Mouse (Mus musculus): ENCODE results near the gene Hey2. TPM values are rescaled to one million over a fixed set of nuclear protein-coding genes. Genes with fewer than 3 reads are reported as not detected.
A peak's percentile ranks its signal among the peaks of the same experiment; 100 is the strongest.

The Hey2 gene
- 0.51 and 0.82 TPM in 2 replicates for polyA plus RNA-seq (2015; fragmentation: Nextera tagmentation; extraction: Ambion mirVana)

DNA sequence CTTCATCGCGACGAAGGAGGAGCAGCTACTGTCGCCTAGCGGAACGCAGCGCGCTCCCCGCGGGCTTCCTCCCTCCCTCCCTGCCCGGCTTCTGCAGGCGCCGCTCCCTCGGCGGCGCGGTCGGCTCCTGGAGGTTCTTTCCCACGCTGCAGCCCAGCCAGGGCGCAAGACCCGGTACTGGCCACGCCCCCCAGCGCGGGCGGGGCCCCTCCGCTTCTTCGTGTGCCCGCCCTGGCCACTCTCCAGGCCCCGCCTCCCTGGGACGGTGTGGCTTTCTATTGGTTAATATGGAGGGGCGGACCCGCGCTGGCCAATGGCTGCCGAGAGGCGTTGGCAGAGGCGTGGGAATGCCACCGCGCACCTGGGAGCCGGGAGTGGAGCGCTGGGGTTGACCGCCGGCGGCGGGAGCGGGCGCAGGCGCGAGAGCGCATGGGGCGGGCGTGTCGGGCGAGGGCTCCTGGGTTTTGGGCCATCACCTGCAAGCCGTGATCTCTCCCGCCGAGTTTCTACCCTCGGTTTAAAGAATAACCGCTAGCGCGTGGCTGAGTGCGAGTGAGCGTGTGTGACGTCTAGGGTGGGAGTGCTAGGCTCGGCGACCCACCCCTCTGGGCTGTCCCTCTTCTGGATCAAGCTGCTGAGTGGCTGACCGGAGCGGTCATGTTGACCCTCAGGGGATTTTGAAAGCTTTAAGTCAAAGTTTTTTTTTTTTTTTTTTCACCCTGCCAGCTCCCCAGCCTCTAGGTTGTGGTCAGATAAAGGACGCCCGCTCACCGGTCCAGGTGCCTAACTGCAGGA is at the start of gene Hey2:
Gene Hey2 (minus strand): TSS at position 159 of the 795 bp plus-strand sequence.
- peak; percentile 90 for DNase-seq (ENCODE audit: low spot score)

DNA sequence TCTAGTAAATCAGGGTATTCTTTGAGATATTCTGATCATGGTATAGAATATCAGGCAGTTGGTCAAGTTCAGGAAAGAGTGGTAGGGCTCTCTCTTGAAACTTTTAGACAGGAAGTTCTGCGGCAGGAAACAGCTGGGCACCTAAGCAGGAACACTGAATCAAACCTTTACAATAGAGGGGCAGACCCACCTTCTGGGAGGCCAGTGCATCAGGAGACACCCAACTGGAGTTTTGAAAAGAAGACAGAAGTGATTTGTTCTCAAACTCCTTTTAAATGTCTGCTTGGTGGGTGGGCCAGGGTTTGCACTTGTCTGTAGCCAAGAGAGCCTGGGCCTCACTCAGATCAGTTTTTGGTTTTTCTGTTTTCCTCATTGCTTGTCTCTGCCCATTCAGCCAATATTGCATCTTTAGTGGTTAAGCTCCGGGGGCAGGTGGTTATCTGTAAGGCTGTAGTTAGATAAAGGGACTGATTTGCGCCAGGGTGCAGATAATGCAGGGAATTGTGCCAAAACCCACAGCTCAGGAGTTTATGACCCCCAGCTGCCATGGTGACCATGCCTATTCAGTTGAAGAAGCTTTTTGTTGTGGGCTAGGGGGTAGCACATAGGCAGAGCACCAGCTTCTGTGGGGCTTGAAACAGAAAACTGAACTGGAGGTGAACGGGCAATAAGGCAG is 40.6 kb upstream of the Hey2 start:
- peak; percentile 1 for DNase-seq (ENCODE audit: low spot score)

DNA sequence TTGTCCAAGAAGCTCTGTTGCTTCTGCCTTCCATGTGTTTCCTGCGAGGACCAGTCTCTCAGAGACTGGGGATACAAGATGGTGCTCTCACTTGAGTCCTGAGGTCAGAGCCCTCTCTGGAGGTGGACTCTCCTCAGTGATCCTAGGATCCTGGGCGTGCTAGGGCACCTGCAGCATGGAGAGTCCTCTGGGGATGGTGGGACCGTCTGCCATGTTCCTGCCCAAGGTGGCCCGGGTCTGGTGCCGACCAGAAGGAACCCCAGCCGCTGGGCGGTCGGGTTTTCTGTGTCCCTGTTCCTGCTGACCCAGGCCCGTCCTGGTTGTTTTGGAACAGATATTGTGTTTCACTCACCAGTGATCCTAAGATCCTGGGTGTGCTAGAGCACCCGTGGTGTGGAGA is 38.5 kb upstream of the Hey2 start:
- no peak for DNase-seq (ENCODE audit: low spot score)

DNA sequence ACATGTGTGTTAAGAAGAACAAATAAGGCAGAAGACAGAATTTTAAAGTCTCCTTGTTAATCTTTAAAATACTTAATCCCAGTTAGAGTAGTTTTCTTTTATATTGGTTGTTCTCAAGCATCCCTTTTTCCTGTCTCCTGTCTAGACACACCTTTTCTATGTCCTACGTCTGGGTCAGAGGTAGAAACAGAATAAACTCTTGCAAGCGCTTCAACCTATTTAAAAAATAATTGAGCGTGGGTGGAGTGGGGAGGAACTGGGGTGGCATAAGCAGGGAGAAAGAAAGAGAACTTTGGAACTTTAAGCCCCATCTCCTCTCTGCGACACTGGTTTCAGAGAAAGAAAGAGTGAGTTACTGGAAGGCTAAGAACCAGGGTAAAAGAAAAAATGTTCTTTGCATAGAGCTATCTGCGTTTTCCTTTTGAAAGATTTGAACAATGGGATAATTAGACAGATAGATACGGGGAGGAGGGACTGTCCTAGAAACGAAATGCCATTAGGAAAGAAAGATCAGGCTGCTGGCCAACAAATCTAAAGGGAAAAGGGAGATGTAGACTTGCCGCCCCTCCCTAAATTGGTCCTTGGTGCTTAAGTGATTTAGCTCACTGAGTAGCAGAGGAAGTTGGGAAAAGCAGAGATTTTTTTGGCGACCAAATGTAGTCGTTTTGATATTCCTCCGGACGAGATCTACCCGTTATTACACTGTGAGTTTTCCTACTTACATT is 2.7 kb upstream of the Hey2 start:
- DNase-seq (ENCODE audit: low spot score) = no peak

DNA sequence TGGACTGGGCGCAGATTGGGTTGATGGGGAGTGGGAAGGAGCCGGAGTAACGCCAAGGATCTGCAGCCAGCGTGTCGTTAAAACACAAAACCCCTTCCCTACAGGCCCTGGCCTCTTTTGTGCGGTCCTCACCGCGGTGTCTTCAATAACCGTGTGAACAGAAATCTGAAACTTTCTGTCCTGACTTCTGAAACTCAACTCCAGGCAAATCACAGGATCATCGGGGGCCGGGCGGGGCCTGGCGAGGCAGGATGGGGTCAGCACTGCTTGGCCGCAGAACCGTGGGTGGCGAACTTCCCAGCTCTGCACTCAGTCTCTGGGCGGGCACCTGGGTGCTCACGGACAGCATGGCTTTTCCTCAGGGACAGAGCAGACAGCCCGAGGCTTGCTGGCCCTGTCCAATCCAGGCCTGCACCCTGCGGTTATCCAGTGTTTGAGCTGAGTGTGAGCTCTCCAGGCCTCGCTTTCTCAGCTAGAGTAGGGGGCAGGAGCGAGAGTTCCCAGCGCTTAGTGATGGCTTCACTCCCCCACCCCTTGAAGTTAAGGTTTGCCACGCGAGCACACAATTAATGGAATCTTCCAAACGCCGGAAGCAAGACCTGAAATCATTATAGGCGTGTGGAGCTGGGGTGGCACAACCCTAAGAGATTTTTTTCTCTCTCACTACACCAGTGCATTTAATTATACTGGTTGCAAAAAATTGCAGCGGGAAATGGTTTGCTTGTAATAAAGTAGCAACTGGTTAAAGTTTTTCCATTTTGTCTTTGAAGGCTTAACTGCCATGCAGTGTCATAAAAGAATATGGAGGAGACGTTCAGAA is 1.8 kb upstream of the Hey2 start:
- no peak for DNase-seq (ENCODE audit: low spot score)

DNA sequence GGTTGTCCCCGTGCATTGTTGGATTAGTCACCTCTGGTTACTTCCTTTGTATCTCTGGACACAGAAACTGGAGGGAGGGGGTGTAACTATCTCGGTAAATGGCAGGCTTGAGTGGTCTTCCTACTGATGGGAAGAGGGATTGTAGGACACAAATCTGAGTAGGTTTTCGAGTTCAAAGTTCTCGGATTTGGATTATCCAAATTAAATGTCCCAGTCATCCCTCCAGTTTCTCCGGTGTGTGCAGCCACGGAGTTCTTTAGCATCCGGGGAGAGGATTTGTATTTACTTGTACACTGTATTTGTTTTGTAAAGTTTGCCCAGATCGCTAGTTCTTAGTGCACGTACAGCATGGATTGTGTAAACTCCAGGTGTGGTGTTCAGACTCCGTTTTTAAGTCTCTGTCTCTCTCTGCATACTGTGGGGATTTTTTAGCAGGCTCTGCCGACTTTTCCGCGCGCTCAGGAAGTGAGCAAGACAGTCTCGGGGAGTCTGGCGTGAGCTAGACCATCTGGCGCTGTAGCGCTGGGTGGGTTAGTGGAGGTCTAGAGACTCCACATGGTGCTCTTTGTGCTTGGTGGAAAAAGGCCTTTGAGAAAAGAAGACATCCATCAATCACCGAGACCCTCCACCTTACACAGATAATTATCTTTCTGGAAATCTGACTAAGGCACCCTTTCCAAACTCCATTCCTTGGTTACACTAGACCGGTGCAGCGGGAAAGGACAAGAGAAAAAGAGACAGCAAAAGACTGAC is 1.0 kb upstream of the Hey2 start:
- DNase-seq (ENCODE audit: low spot score) = no peak

DNA sequence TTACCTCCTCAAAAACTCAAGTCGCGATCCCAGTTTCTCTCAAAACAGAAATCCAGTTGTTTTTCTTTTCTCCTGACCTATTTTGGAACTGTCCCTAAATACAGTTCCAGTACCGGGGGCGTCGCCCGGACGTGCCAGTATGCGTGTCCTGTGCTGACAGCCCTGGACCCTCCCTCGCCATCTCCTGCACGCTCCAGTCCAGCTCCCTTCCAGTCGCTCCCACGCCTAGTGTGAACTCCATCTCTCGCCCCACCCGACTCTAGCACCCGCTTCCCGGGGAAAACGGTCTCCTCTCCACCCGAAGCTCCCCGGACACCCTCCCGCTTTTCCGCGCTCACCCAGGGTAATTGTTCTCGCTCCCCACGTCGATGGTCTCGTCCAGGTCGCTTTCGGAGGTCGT is 373 bp downstream of the Hey2 start:
- DNase-seq (ENCODE audit: low spot score) = no peak

DNA sequence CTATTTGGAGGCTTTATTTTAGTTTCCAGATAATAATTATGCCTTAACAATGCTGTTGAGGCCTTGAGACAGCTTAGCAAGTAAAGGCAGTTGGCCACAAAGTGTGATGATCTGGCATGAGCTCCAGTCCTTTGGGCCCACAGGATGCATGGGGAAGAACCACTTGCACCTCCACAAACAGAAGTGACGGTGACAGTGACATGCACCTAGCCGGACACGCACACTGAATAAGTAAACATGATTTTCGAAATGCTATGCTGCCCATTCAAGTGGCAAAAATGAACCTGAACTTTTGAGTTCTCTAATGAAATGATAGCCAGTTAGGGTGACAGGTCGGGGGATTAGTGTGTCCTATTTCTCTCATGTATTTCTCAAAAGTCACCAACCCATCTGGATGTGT is 1.8 kb downstream of the Hey2 start:
- DNase-seq (ENCODE audit: low spot score) = no peak

DNA sequence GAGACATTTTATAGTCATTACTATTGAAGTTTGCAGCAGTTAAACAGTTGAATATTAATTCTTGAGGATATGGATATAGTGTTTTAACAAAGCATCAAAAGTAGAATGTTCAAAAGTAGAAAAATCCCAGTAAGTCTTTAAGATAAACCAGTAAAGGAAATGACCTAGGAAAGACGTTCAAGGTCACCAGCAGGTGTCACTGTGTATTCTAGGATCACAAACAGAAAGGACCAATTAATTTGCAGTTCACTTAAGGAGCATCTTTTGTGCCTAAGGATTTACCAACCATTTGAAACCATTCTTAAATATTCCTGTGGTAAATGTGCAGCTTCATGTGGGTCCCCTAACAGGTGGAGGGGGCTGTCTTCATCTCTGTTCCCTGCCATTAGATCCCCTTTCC is 4.4 kb downstream of the Hey2 start:
- DNase-seq (ENCODE audit: low spot score) = no peak

DNA sequence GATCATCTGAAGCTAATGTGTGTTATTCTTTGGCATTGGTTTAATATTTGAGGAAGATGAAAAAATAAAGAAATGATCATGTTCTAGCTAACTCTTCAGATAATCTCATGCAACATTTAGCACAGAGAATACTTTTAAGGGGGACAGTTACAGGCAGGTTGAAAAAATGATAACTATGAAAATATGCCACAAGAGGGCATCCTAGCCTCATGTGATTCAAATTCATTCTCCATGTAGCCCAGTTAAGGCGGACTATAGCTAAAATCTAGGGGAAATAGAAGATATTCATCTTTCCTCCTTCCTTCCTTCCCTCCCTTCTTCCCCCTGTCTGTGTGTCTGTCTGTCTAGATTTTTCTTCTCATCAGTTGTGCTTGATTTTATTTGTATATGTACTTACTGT is 17.6 kb downstream of the Hey2 start:
- DNase-seq (ENCODE audit: low spot score) = peak; percentile 29

DNA sequence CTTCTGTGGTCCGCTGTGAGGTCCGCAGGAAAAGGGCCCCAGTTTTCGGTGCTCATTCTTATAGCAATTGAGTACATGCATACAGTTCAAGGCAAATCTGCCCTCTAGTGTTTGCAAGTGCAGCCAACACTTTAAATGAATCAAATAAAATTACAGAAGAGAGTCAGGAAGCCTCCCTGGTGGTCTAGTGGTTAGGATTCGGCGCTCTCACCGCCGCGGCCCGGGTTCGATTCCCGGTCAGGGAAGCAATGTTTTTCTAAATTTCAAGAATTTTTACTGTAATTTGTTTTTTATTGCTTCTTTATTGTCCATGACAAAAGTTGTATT is 31.7 kb downstream of the Hey2 start:
- peak; percentile 90 for DNase-seq (ENCODE audit: low spot score)

DNA sequence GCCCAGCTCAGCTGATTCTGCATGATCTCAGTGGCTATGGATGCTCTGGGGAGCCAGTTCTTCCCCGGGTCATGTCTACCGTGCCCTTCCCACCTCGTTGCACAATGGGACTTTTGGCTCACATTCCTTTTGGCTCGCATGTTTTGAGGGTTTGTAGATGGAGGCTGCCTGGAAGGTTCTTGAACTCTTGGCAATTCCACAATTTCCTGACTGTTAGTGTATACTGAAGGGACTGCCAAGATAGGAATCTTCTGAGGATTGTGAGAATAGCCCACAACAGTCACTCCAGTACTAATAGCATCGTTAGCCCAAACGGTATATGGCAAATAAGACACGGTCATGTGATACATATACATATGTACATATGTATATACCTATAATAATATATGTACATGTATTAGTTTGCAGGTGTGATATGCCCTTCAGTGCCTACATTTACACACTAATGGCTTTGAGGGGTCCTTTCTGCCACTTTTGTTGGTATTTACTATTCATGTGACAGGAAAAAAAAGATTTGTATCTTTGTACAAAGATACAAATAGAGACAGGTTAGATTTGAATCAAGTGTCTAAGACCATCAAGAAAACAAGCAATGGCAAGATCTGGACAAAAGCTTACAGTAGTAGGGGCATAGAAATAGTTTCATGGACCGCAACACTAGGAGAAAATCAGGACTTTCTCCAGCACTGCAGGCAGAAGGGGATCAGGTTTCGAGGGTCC is 32.2 kb downstream of the Hey2 start:
- DNase-seq (ENCODE audit: low spot score) = no peak

DNA sequence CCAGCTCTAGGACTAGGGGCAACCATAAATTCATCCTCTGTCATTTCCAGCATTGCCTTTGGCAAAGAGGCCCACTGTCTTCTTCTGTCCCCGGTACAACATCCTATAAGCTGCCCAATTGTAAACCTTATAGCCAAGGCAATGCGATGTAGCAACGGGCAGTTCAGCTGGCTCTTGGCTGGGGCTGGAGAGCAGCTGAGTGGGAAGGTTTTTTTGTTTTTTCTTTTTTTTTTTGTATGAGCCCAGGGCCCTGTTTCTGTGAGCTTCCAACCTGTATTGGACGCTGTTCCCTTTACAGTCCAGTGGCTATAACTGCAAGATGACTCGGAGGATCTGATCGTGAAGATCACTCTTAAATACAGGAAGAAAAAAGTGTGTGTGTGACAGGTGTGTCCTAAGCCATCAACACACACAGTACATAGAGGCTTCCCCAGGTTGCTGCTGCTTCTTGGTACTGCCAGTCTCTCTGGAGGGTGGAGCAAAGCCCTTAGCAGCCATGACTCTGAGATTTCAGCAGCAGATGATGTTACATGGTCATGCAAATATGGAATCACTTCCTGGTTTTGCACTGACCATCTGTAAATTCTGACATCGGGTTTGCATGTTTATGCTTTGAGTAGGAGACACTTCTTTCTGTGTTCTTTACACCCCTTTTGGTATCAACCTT is 38.9 kb downstream of the Hey2 start:
- no peak for DNase-seq (ENCODE audit: low spot score)

DNA sequence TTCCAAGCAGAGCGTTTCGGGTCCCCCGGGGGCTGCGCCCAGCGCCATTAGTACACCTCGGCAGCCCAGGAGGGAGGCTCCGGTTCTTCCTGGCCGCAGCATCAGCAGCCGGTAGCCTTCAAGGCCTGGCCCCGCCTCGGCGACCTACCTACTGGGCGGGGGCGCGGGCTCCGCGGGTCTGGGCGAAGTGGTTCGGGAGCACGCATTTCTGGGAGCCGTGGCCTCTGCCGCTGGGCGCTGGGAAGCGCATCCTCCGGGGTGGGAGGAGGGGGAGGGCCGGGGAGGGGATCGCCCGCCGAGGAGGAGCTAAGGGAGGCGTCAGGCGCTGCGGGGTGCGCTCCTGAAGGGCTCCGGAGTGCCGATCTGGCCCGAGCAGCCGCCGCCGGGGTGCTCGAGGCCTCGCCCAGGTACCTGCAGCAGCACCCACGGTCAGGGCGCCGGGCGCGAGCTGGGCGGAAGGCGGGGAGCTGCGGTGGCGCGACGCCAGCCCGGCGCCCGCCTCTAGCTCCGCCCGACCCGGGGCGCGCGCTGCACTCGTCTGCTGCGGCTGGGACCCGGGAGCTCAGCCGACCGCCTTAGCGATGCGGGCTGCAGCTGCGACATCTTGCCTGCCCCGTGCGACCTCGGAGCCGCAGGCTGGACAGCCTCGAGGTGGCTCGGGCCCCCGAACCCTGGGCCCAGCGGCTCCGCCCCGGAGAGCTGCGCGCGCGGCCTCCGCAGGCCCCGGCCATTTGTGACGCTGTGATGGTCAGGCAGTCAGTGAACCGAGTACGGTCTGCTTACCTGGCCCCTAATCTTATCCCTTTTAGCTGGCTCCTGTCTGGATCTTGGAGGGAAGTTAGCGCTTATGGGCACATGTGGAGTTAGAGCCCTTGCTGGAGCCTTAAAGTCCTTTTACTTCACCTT is 39.7 kb downstream of the Hey2 start, which contains the start of gene Ncoa7:
Gene Ncoa7 (minus strand): TSS at position 646 of the 906 bp plus-strand sequence.
- DNase-seq (ENCODE audit: low spot score) = peak; percentile 76

DNA sequence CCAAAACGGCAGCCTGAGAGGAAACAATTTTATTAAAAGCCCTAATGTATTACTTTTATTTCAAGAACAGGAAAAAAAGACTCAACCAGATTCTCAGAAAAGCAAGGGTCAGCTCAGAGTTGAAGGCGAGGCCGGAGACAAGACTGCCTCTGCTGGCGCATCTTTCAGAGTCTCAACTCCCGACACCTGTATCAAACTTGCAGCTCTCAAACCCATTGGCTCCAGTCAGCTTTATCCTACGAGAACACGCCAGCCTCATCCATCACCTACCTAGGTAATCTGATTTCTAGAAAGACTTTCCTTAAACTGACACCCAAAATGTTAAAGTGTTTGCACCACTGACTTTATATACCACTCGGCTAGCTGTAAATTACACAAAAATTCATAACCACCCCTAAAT is 40.6 kb downstream of the Hey2 start:
- DNase-seq (ENCODE audit: low spot score) = peak; percentile 19

DNA sequence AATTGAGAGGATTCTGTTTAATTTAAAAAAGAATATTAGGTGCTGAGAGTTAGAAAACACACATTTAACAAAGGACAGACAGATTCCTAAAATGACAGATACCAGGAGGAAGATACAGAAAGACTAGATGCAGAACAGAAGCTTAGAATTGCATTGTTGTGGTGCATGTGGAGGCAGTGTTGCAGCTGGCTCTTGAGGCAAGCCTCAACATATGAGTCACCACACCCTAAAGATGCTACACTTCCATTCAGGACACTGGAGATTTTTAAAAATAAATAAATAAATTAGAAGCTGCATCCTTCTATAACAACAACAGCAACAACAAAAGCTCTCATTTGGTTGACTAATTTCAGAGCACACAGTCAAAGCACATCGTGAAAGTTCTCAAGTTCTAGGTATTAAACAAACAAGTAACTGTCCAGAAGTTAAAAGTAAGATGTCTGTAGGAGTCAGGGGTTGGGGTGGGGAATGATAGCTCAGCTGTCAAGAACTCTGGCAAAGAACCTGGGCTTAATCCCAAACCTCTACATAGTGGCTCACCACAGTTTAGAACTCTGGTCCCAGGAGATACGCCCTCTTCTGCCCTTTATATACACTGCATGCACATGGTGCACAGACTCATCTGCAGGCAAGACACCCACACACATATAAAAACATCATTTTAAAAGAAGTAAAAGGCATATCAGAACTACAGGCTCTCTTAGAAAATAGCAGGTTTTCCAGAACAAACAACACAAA is 42.7 kb downstream of the Hey2 start:
- no peak for DNase-seq (ENCODE audit: low spot score)

DNA sequence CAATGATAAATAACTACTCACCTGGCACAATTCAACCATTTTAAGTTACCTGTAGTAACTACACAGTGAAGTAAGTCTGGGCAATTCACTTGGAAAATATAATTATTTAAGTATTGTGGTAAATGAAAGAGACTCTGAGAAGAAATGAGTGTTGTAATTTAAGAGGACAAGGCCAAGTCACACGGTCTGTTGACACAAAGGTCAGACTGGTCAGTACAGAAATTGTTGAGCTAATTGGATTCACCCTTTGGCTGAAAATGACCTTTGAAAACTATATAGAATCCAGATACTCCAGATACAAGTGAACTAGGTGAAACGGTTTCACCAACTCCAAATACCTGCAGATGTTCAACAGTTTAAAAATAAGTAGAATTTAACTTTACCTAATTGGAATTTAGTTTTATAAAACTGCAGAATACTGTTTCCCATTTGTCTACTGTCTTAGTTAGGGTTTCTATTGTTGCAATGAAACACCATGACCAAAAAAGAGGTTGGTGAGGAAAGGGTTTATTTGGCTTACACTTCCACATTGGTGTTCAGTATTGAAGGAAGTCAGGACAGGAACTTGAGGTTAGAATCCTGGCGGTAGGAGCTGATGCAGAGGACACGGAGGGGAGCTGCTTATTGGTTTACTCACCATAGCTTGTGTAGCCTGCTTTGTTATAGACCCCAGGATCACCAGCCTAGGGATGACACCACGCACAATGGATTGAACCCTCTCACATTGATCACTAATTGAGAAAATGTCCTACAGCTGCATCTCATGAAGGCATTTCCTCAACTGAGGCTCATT is 45.9 kb downstream of the Hey2 start:
- no peak for DNase-seq (ENCODE audit: low spot score)
